Mouse (Mus musculus) CH12.LX (cell line): Measurements from ENCODE around the gene Cwc22.

ENCODE experiments used
- CHD2 ChIP-seq: IDR thresholded peaks from 2 replicates; pipeline ENCODE4 v1.6.1; 2011; ENCODE audit warnings: low read length, improper control_type of control experiment
- CTCF ChIP-seq, 2 experiments: IDR thresholded peaks in 1 of 2; conservative IDR thresholded peaks in 1 of 2; 2 replicates each; pipeline ENCODE4 v1.5.1; 2011 to 2012; ENCODE audit warnings: low read depth in 2 of 2, low read length in 2 of 2, improper control_type of control experiment in 1 of 2, inconsistent platforms in 1 of 2, mild to moderate bottlenecking in 1 of 2, moderate library complexity in 1 of 2
- E2F4 ChIP-seq: IDR thresholded peaks from 2 replicates; pipeline ENCODE4 v1.6.1; 2011; ENCODE audit warnings: low read depth, low read length, improper control_type of control experiment; ENCODE audit not compliant: insufficient replicate concordance
- EP300 ChIP-seq: IDR thresholded peaks from 2 replicates; pipeline ENCODE4 v1.6.1; 2011; ENCODE audit warnings: low read length, improper control_type of control experiment
- MAZ ChIP-seq: IDR thresholded peaks from 2 replicates; pipeline ENCODE4 v1.6.1; 2012; ENCODE audit warnings: low read depth, mild to moderate bottlenecking, inconsistent platforms, low read length, improper control_type of control experiment, moderate library complexity
- NRF1 ChIP-seq: IDR thresholded peaks from 2 replicates; pipeline ENCODE4 v1.6.1; 2014; ENCODE audit warnings: low read depth, mild to moderate bottlenecking, inconsistent platforms, low read length, improper control_type of control experiment, moderate library complexity
- POLR2A ChIP-seq: IDR thresholded peaks from 2 replicates; pipeline ENCODE4 v1.6.1; 2011; ENCODE audit warnings: low read depth, mild to moderate bottlenecking, improper control_type of control experiment, low read length
- USF2 ChIP-seq: conservative IDR thresholded peaks from 2 replicates; pipeline ENCODE4 v1.6.1; 2011; ENCODE audit warnings: low read depth, low read length, improper control_type of control experiment
- ZKSCAN1 ChIP-seq: IDR thresholded peaks from 2 replicates; pipeline ENCODE4 v1.6.1; 2012; ENCODE audit warnings: low read depth, inconsistent platforms, low read length, improper control_type of control experiment, borderline replicate concordance

GRCm38 (mm10) chr2:77897558-77897899 lies 48.6 kb downstream of the Cwc22 start:
- TF ChIP-seq CTCF (conservative IDR thresholded peaks at IDR 0.05 in 1 of 2, IDR thresholded peaks at IDR 0.05 in 1 of 2; ENCODE audit: low read depth in 2 of 2, low read length in 2 of 2) (no peak), POLR2A (no peak), EP300 (no peak), CHD2 (no peak), E2F4 (no peak), ZKSCAN1 (no peak), MAZ (no peak), USF2 (no peak), NRF1 (no peak)
